Mouse (Mus musculus) gastrocnemius, postnatal 14 days (tissue): ENCODE measurements around the gene Akap12. TPM values are rescaled to one million over a fixed set of nuclear protein-coding genes. Genes with fewer than 3 reads are reported as not detected.

Experiments
- DNase-seq: peaks from one replicate; pipeline ENCODE4 v3.0.0; 2021; ENCODE audit warnings: mixed read lengths
- intact Hi-C: fragments of 180-260 bp; cut with DNase I; formaldehyde crosslinking; loops from one replicate; pipeline ENCODE4 v1.15.1; 2025; ENCODE audit warnings: low total_unique reads
- long read RNA-seq, 2 experiments: library from polyadenylated mRNA; stranded (forward); transcript quantifications; one replicate each; pipeline ENCODE4 v2.0.0; 2021
- total RNA-seq, 2 experiments: library from RNA; stranded (reverse); gene quantifications; 2 replicates each; pipeline ENCODE4 v1.2.3; 2021

Gene Akap12
- 10 to 100 TPM; 15.4 to 26.5 TPM for total RNA-seq
- long read RNA-seq, experiment 1, full-length matches to known transcripts = 2 of 4 reads
- long read RNA-seq, experiment 1, partial matches to known transcripts = 0 of 4 reads
- long read RNA-seq, experiment 1, other reads (novel, unspliced or antisense) = 2 of 4 reads
- long read RNA-seq, experiment 2, full-length matches to known transcripts = 2 of 11 reads
- long read RNA-seq, experiment 2, partial matches to known transcripts = 1 of 11 reads
- long read RNA-seq, experiment 2, other reads (novel, unspliced or antisense) = 8 of 11 reads

GRCm38 (mm10) chr10:4266041-4266930 is at the start of gene Akap12:
Akap12 (plus strand) TSS chr10:4266380.
- intact Hi-C loops = no loop called here
- DNase-seq = peak; percentile 35

- intact Hi-C loops = no loop called here
- no peak for DNase-seq
These were observed 35.4 kb upstream of the Akap12 start for GRCm38 (mm10) chr10:4230563-4231359.

GRCm38 (mm10) chr10:4233102-4233501 is 33.1 kb upstream of the Akap12 start:
- intact Hi-C loops = no loop called here
- DNase-seq = peak; percentile 11

- intact Hi-C loops = no loop called here
- DNase-seq = no peak
These were observed 26.2 kb upstream of the Akap12 start for GRCm38 (mm10) chr10:4239794-4240574.

- intact Hi-C loops = no loop called here
- DNase-seq = peak; percentile 15
These were observed 22.4 kb upstream of the Akap12 start for GRCm38 (mm10) chr10:4243591-4244300.

- DNase-seq = peak; percentile 39
- intact Hi-C loops = no loop called here
These were observed 20.4 kb upstream of the Akap12 start for GRCm38 (mm10) chr10:4245812-4246211.

- no peak for DNase-seq
- intact Hi-C loops = no loop called here
These were observed 19.8 kb upstream of the Akap12 start for GRCm38 (mm10) chr10:4246407-4246806.

GRCm38 (mm10) chr10:4249235-4249845 is 16.8 kb upstream of the Akap12 start:
- DNase-seq = no peak
- intact Hi-C loops = no loop called here

- intact Hi-C loops = no loop called here
- no peak for DNase-seq
These were observed 15.5 kb upstream of the Akap12 start for GRCm38 (mm10) chr10:4250681-4251080.

- intact Hi-C loops = no loop called here
- no peak for DNase-seq
These were observed 12.6 kb upstream of the Akap12 start for GRCm38 (mm10) chr10:4253613-4254012.

- intact Hi-C loops = no loop called here
- no peak for DNase-seq
These were observed 11.7 kb upstream of the Akap12 start for GRCm38 (mm10) chr10:4254459-4254858.

GRCm38 (mm10) chr10:4260925-4261324 is 5.3 kb upstream of the Akap12 start:
- DNase-seq = no peak
- intact Hi-C loops = no loop called here

- intact Hi-C loops = no loop called here
These were observed 4.7 kb upstream of the Akap12 start for GRCm38 (mm10) chr10:4261359-4261952.

GRCm38 (mm10) chr10:4265641-4266040 is 539 bp upstream of the Akap12 start:
- DNase-seq = peak; percentile 12
- intact Hi-C loops = no loop called here

More at GRCm38 (mm10) chr10:4261359-4261952, 4.7 kb upstream of the Akap12 start:
- no peak for DNase-seq

GRCm38 (mm10) chr10:4266931-4267310 is 741 bp downstream of the Akap12 start:
- peak; percentile 23 for DNase-seq
- intact Hi-C loops = no loop called here

- DNase-seq = peak; percentile 15
- intact Hi-C loops = no loop called here
These were observed 1.3 kb downstream of the Akap12 start for GRCm38 (mm10) chr10:4267481-4267880.

- DNase-seq = no peak
- intact Hi-C loops = no loop called here
These were observed 2.0 kb downstream of the Akap12 start for GRCm38 (mm10) chr10:4268140-4268539.

- DNase-seq = no peak
- intact Hi-C loops = no loop called here
These were observed 9.4 kb downstream of the Akap12 start for GRCm38 (mm10) chr10:4275572-4275971.
